ENCODE assay signal across 28 mouse cellular contexts in genomic region chr6:83891251-83891650, GRCm38 (mm10).
"Had no signal": no experiment of that assay in that cellular context is flagged by ENCODE, and none has a peak within 500 bp of the region (broad histone marks: within the 10 kb centered on the region; RNA-seq: fewer than 3 reads in every experiment).

No protein-coding gene starts in this region.

- H3K27ac ChIP-seq: gastrocnemius, adult 2 months; heart, embryonic 10.5 days; hindbrain, embryonic 10.5 days; hindbrain, embryonic 12.5 days; hindbrain, embryonic 14.5 days; intestine, embryonic 15.5 days; limb, embryonic 13.5 days; limb, embryonic 15.5 days; liver, embryonic 13.5 days; liver, embryonic 15.5 days had no signal

- ATAC-seq: hindbrain, embryonic 16.5 days; inflammation-experienced regulatory T-cells, adult 6 months; intestine, embryonic 15.5 days; intestine, postnatal 0 days; liver, postnatal 0 days had no signal

- H3K4me3 ChIP-seq: gastrocnemius, adult 2 months; heart, embryonic 10.5 days; heart, embryonic 12.5 days; hindbrain, embryonic 10.5 days; hindbrain, embryonic 12.5 days; intestine, embryonic 15.5 days; limb, embryonic 13.5 days; limb, embryonic 15.5 days; liver, embryonic 13.5 days; liver, embryonic 15.5 days had no signal

- H3K9ac ChIP-seq: heart, embryonic 12.5 days; hindbrain, embryonic 12.5 days; hindbrain, embryonic 14.5 days; intestine, embryonic 15.5 days; limb, embryonic 13.5 days; limb, embryonic 15.5 days; liver, embryonic 13.5 days; liver, embryonic 15.5 days; liver, postnatal 0 days had no signal

- DNase-seq: gastrocnemius, adult 2 months; gastrocnemius, postnatal 10 days; gastrocnemius, postnatal 25 days; heart, adult 18-20 months; heart, postnatal 10 days; heart, postnatal 4 days; kidney, adult 18-20 months; kidney, adult 8-10 months; kidney, postnatal 10 days; kidney, postnatal 25 days; kidney, postnatal 4 days; layer of hippocampus, adult 9-11 months; layer of hippocampus, postnatal 36 days; left cerebral cortex, postnatal 4 days; liver, embryonic 13.5 days; liver, postnatal 0 days had no signal

- H3K4me1 ChIP-seq: heart, embryonic 10.5 days; heart, embryonic 12.5 days; hindbrain, embryonic 10.5 days; hindbrain, embryonic 12.5 days; intestine, embryonic 15.5 days; limb, embryonic 13.5 days; limb, embryonic 15.5 days; liver, embryonic 13.5 days; liver, embryonic 15.5 days had no signal

- H3K4me2 ChIP-seq: heart, embryonic 12.5 days; hindbrain, embryonic 12.5 days; hindbrain, embryonic 14.5 days; intestine, embryonic 15.5 days; limb, embryonic 13.5 days; limb, embryonic 15.5 days; liver, embryonic 13.5 days; liver, embryonic 15.5 days had no signal

- H3K27me3 ChIP-seq: hindbrain, embryonic 12.5 days; intestine, embryonic 15.5 days; limb, embryonic 13.5 days; limb, embryonic 15.5 days; liver, embryonic 13.5 days; liver, embryonic 15.5 days had no signal

- H3K9me3 ChIP-seq: heart, embryonic 10.5 days; heart, embryonic 12.5 days; hindbrain, embryonic 10.5 days; hindbrain, embryonic 12.5 days; intestine, embryonic 15.5 days; limb, embryonic 13.5 days; limb, embryonic 15.5 days; liver, embryonic 13.5 days; liver, embryonic 15.5 days had no signal

- H3K36me3 ChIP-seq: heart, embryonic 10.5 days; heart, embryonic 12.5 days; hindbrain, embryonic 10.5 days; hindbrain, embryonic 12.5 days; intestine, embryonic 15.5 days; limb, embryonic 13.5 days; limb, embryonic 15.5 days; liver, embryonic 13.5 days; liver, embryonic 15.5 days had no signal
